Comparison of ENCODE assay signal across 8 mouse cellular contexts in genomic region chr11:88414157-88414870, GRCm38 (mm10).
DNase-seq lines count a peak whose midpoint lies in the region; ATAC-seq lines count a peak whose summit lies in the region.

No protein-coding gene starts in this region.

- H3K4me2 ChIP-seq in kidney, embryonic 16.5 days (replicated peaks; ENCODE audit: low read depth, low read length) = no peak overlapping the region
- 0 out of 2 replicates have a peak overlapping the region, but pooled peaks have one; percentile 1 for H3K4me2 ChIP-seq in forebrain, embryonic 13.5 days
- no peak overlapping the region for H3K4me2 ChIP-seq in midbrain, embryonic 11.5 days

- H3K9ac ChIP-seq in kidney, embryonic 16.5 days (replicated peaks; ENCODE audit: low read length) = no peak overlapping the region
- H3K9ac ChIP-seq in forebrain, embryonic 13.5 days = peak overlapping the region; percentile 36
- H3K9ac ChIP-seq in midbrain, embryonic 11.5 days (ENCODE audit: low read length) = peak overlapping the region; percentile 29; the same call in 1 of the 2 replicates

- H3K27me3 ChIP-seq in kidney, embryonic 16.5 days (ENCODE audit: insufficient read depth, low read length) = no peaks in the 10 kb centered on the region
- no peaks in the 10 kb centered on the region for H3K27me3 ChIP-seq in forebrain, embryonic 13.5 days
- H3K27me3 ChIP-seq in midbrain, embryonic 11.5 days (ENCODE audit: control insufficient read depth, insufficient read depth, low read length) = no peaks in the 10 kb centered on the region

- H3K27ac ChIP-seq in kidney, embryonic 16.5 days (ENCODE audit: low read length) = peak overlapping the region; percentile 0; the same call in 1 of the 2 replicates
- peak overlapping the region; percentile 73 for H3K27ac ChIP-seq in forebrain, embryonic 13.5 days
- H3K27ac ChIP-seq in midbrain, embryonic 11.5 days (ENCODE audit: low read depth, low read length) = peak overlapping the region; percentile 75

- H3K9me3 ChIP-seq in kidney, embryonic 16.5 days (ENCODE audit: low read length) = no peaks in the 10 kb centered on the region
- no peaks in the 10 kb centered on the region for H3K9me3 ChIP-seq in forebrain, embryonic 13.5 days (replicated peaks)
- no peaks in the 10 kb centered on the region for H3K9me3 ChIP-seq in midbrain, embryonic 11.5 days (ENCODE audit: control insufficient read depth, low read length)

- WGBS in kidney, embryonic 16.5 days = 40% methylated on average over 18 of the region's 18 CpGs
- WGBS in forebrain, embryonic 13.5 days = 28% methylated on average over 18 of the region's 18 CpGs
- 39% methylated on average over 18 of the region's 18 CpGs for WGBS in midbrain, embryonic 11.5 days

- 0 out of 2 replicates have a peak, but pooled peaks have one; percentile 17 for ATAC-seq in kidney, embryonic 16.5 days (ENCODE audit: low FRiP score, low TSS enrichment)
- ATAC-seq in forebrain, embryonic 13.5 days = peak; percentile 65
- peak; percentile 54 for ATAC-seq in midbrain, embryonic 11.5 days (ENCODE audit: low FRiP score)

- no peak for DNase-seq in kidney, adult 18-20 months
- DNase-seq in cerebellum, adult 11-12 months = peak; percentile 75
- DNase-seq in midbrain, embryonic 11.5 days (ENCODE audit: low spot score, missing footprints) = no peak
- DNase-seq in urinary bladder, postnatal 36 days (ENCODE audit: low spot score in 2 of 2) = no peak
- DNase-seq in gastrocnemius, postnatal 4 days (ENCODE audit: low spot score in 2 of 2) = no peak
- no peak for DNase-seq in ovary, postnatal 14 days (ENCODE audit: low spot score)

- no peak overlapping the region for H3K4me3 ChIP-seq in kidney, embryonic 16.5 days (ENCODE audit: low read length)
- H3K4me3 ChIP-seq in forebrain, embryonic 13.5 days = no peak overlapping the region
- H3K4me3 ChIP-seq in midbrain, embryonic 11.5 days (ENCODE audit: low read depth, low read length) = no peak overlapping the region

- peaks cover 20% of the 10 kb centered on the region for H3K4me1 ChIP-seq in kidney, embryonic 16.5 days (ENCODE audit: insufficient read depth, low read length)
- H3K4me1 ChIP-seq in forebrain, embryonic 13.5 days = peaks cover 45% of the 10 kb centered on the region
- H3K4me1 ChIP-seq in midbrain, embryonic 11.5 days (ENCODE audit: control insufficient read depth, insufficient read depth, low read length) = peaks cover 39% of the 10 kb centered on the region

- H3K36me3 ChIP-seq in kidney, embryonic 16.5 days (ENCODE audit: insufficient read depth, low read length) = peaks cover 12% of the 10 kb centered on the region; the same call in 1 of the 2 replicates
- H3K36me3 ChIP-seq in forebrain, embryonic 13.5 days (ENCODE audit: poor library complexity, severe bottlenecking) = peaks cover 12% of the 10 kb centered on the region
- H3K36me3 ChIP-seq in midbrain, embryonic 11.5 days (ENCODE audit: control insufficient read depth, insufficient read depth, low read length) = peaks cover 3% of the 10 kb centered on the region; the same call in 1 of the 2 replicates

Comparison
In these comparisons a context has a peak if more than half of its experiments do, and no peak if none do; other contexts are left out.
1. H3K27ac ChIP-seq: peak in every context shown above with its lines; median percentile 75 in midbrain, embryonic 11.5 days; 73 in forebrain, embryonic 13.5 days; 0 in kidney, embryonic 16.5 days.